Mouse (Mus musculus) lung, adult 2 months (tissue): ENCODE data around the gene Chrnb4.

ENCODE experiments used
- CTCF ChIP-seq: fragments of 200-500 bp; IDR thresholded peaks from 2 replicates; pipeline ENCODE4 v1.5.1; 2011; ENCODE audit warnings: mild to moderate bottlenecking, low read length, control low read depth; ENCODE audit not compliant: insufficient read depth
- POLR2A ChIP-seq: fragments of 200-500 bp; IDR thresholded peaks from 2 replicates; pipeline ENCODE4 v1.6.1; 2011; ENCODE audit warnings: low read depth, mild to moderate bottlenecking, control low read depth, low read length, borderline replicate concordance; ENCODE audit errors: extremely low read depth

- TF ChIP-seq CTCF (no peak), POLR2A (no peak)
These were observed 16.7 kb upstream of the Chrnb4 start for GRCm38 (mm10) chr9:55065241-55065640.
